Mouse (Mus musculus) midbrain, embryonic 12.5 days (tissue): Measurements from ENCODE around the gene Pnpla8. TPM values are rescaled to one million over a fixed set of nuclear protein-coding genes. Genes with fewer than 3 reads are reported as not detected.
"Not testable (repeated sequence)": the region's sequence is repeated elsewhere in the genome, so short reads cannot be mapped to it uniquely, and the experiment has no call there.

ENCODE experiments used
- ATAC-seq: fragments of 200-750 bp; cut with Nextera tagmentation; 2 replicates; pipeline ENCODE4 v1.8.0; 2017; ENCODE audit warnings: low read depth, moderate TSS enrichment, moderate library complexity; ENCODE audit not compliant: low FRiP score
- H3K27ac ChIP-seq: fragments of 300-500 bp; sonication (generic); replicated peaks from 2 replicates; pipeline ENCODE4 v1.5.1; 2016; ENCODE audit warnings: mild to moderate bottlenecking
- H3K27me3 ChIP-seq: fragments of 300-500 bp; sonication (generic); 2 replicates; pipeline ENCODE4 v1.6.1; 2016; ENCODE audit warnings: mild to moderate bottlenecking
- H3K36me3 ChIP-seq: fragments of 300-500 bp; sonication (generic); 2 replicates; pipeline ENCODE4 v1.6.1; 2016
- H3K4me1 ChIP-seq: fragments of 300-500 bp; sonication (generic); 2 replicates; pipeline ENCODE4 v1.6.1; 2016
- H3K4me2 ChIP-seq: fragments of 300-500 bp; sonication (generic); replicated peaks from 2 replicates; pipeline ENCODE4 v1.6.1; 2016; ENCODE audit warnings: mild to moderate bottlenecking, moderate library complexity
- H3K4me3 ChIP-seq: fragments of 300-500 bp; sonication (generic); 2 replicates; pipeline ENCODE4 v1.5.1; 2016; ENCODE audit warnings: mild to moderate bottlenecking
- H3K9ac ChIP-seq: fragments of 300-500 bp; sonication (generic); replicated peaks from 2 replicates; pipeline ENCODE4 v1.6.1; 2016; ENCODE audit warnings: mild to moderate bottlenecking, moderate library complexity
- H3K9me3 ChIP-seq: fragments of 300-500 bp; sonication (generic); 2 replicates; pipeline ENCODE4 v1.6.1; 2016; ENCODE audit warnings: mild to moderate bottlenecking
- WGBS: fragments of 180-500 bp; shearing (Covaris S2); methylation state at CpG from one replicate; pipeline ENCODE4 v1.1.7; 2016; 5-methylcytosine and 5-hydroxymethylcytosine counted together
- polyA plus RNA-seq: library from polyadenylated mRNA; unstranded; fragments of >200 nt; fragmentation: Nextera tagmentation; extraction: Ambion mirVana; gene quantifications from 2 replicates; pipeline ENCODE4 v1.2.1, GENCODE M21; 2016

The Pnpla8 gene
- polyA plus RNA-seq, 1 experiment from 2014 or later, result 103 TPM

DNA sequence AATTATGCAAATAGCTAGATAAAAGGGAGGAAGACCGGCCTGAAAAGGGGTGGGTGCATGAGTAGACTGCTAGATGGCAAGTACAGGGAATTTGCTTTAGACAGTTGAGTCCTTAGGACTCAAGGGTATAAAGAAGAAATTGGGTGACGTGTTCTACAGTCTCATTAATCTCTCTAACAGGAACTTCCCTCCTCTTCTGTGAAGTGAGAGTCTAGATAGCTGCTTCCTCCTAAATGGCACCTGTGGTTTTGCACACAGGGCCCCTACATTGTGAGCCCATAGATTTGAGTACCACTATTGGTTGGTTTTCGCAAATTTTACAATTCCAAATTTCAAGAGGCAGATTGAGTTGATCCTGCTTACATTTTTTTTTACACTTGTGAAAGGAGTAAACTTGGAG is 3.5 kb downstream of the Pnpla8 start:
- Histone ChIP-seq H3K36me3 (no peaks in the 10 kb centered on the region), H3K4me2 (no peak overlapping the region), H3K27ac (no peak overlapping the region), H3K9me3 (no peaks in the 10 kb centered on the region), H3K4me1 (no peaks in the 10 kb centered on the region), H3K4me3 (no peak overlapping the region), H3K9ac (no peak overlapping the region), H3K27me3 (peaks cover 6% of the 10 kb centered on the region; the same call in 1 of the 2 replicates)
- 81% methylated on average over 3 of the region's 3 CpGs for WGBS
- no peak for ATAC-seq

DNA sequence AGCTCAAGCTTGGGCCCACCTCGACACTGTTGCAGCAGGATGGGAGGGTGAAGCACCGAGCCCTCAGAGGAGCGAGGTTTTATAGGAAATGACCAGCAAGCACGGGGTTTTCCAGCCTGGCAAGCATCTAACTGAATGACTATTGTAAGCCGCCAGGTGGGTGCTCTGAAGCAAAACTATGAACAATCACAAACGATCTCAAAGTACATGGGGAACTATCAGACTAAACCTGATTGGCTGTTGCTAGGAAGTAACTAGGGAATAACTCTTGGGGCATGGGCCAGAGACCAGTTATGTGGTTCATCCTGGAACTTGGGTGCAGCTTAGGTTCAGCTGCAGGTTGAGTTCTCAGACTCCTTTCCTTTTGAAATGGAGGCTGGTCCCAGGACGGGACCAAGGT is 19.9 kb downstream of the Pnpla8 start:
- no peak overlapping the region for H3K4me3 ChIP-seq
- H3K9ac ChIP-seq, result no peak overlapping the region
- H3K9me3 ChIP-seq, result no peaks in the 10 kb centered on the region
- H3K27me3 ChIP-seq, result no peaks in the 10 kb centered on the region
- no peak overlapping the region for H3K27ac ChIP-seq
- no peak overlapping the region for H3K4me2 ChIP-seq
- no peaks in the 10 kb centered on the region for H3K36me3 ChIP-seq
- 72% methylated on average over 7 of the region's 7 CpGs for WGBS
- H3K4me1 ChIP-seq, result no peaks in the 10 kb centered on the region
- no peak for ATAC-seq

DNA sequence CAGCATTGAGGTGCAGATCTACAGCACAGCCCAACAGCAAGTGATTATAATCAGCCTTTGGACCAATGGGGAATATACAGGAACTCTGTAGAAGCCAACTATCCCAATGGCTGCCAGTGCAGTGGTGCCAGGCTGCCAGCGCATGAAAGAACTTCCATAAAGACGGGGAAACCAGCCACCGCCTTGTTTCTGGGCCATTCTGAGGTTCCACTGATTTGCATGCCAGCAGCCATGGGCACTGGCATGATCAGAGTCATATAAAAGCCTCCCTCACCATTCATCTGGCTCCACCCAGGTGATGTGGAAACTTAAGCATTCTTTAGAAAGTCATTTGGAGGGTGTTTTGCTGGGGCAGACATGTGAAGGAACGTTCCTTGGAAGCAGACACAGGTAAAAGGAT is 21.2 kb downstream of the Pnpla8 start:
- H3K4me2 ChIP-seq, result no peak overlapping the region
- H3K27ac ChIP-seq, result no peak overlapping the region
- no peaks in the 10 kb centered on the region for H3K36me3 ChIP-seq
- no peaks in the 10 kb centered on the region for H3K9me3 ChIP-seq
- H3K9ac ChIP-seq, result no peak overlapping the region
- WGBS, result 90% methylated on average over 4 of the region's 4 CpGs
- no peaks in the 10 kb centered on the region for H3K27me3 ChIP-seq
- no peaks in the 10 kb centered on the region; the same call in 1 of the 2 replicates for H3K4me1 ChIP-seq
- H3K4me3 ChIP-seq, result no peak overlapping the region
- no peak for ATAC-seq

DNA sequence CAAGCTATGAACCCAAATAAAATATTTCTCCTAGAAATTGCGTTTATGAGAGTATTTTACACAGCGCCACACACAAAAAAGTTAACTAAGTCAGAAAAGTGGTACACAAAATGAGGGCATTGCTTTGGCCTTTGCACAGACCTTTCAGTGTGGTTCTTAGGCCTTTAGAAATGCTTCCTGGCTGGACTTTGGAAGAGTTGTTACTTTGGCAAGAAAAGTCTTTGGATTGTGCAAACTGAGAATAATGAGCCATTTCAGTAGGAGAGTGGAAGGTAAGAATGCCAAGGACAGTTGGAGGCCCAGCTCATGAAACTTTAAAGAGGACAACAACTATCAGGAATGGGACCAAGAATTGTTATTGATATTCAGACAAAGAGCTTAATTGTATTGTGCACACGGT is 24.6 kb downstream of the Pnpla8 start:
- H3K4me2 ChIP-seq, result no peak overlapping the region
- ATAC-seq, result no peak
- no peak overlapping the region for H3K9ac ChIP-seq
- no peaks in the 10 kb centered on the region; the same call in 1 of the 2 replicates for H3K4me1 ChIP-seq
- no peaks in the 10 kb centered on the region for H3K9me3 ChIP-seq
- H3K4me3 ChIP-seq, result no peak overlapping the region
- no peaks in the 10 kb centered on the region for H3K27me3 ChIP-seq
- 91% methylated on average over 3 of the region's 3 CpGs for WGBS
- H3K36me3 ChIP-seq, result no peaks in the 10 kb centered on the region
- no peak overlapping the region for H3K27ac ChIP-seq

DNA sequence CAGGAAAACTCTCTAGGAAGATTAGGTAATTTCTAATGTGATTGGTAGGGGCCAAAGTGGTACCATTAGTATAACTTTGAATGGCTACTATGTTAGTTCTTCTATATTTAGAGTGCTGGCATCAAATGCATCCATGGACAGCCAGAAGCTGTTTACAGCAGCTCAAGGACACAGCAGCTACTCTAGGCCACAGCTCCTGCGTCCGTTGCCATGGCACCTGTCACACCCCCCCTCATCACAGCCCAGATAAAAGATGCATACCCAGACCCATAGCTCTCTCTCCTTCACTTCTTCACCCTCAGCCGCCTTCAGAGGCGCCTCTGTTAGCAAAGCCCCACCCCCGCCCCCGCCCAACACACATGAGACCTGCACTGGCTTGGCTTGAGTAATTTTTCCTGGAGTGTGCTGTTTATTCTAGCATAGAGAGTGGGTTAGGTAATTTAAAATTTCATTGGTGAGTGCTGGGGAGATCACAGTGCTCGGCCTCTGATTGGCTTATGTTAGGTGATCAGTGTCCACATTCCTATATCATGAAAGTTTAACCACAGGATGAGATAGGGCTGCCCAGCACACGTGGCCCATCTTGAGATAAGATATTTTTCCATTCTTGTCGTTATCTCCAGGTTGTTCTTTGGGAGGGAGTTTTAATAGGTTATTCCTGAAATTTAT is 27.3 kb downstream of the Pnpla8 start:
- ATAC-seq, result peak; percentile 34; the same call in 1 of the 2 replicates
- Histone ChIP-seq H3K4me3 (no peak overlapping the region), H3K4me2 (no peak overlapping the region), H3K9me3 (no peaks in the 10 kb centered on the region), H3K36me3 (no peaks in the 10 kb centered on the region), H3K27me3 (no peaks in the 10 kb centered on the region), H3K4me1 (no peaks in the 10 kb centered on the region; the same call in 1 of the 2 replicates), H3K27ac (no peak overlapping the region), H3K9ac (no peak overlapping the region)
- 76% methylated on average over 9 of the region's 9 CpGs for WGBS

DNA sequence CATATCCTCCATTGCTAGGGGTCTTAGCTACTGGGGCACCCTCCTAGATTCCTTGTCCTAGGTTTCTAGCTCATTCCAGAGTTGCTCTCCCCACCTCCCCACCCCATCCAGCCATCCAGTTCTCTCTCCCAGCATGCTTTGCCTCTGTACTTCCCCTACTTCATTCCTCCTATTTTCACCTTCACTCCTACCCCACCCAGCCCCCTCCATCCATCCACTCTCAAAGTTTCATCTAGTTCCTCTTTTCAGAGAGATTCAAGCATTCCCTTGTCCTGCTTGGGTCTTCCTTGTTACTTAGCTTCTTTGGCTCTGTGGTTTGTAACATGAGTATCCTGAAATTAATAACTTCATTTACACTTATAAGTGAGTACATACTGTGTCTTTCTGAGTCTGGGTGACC is 41.4 kb downstream of the Pnpla8 start:
- no peak for ATAC-seq
- Histone ChIP-seq H3K4me2 (no peak overlapping the region), H3K36me3 (no peaks in the 10 kb centered on the region), H3K4me1 (no peaks in the 10 kb centered on the region), H3K9me3 (no peaks in the 10 kb centered on the region), H3K27ac (no peak overlapping the region), H3K4me3 (no peak overlapping the region), H3K27me3 (no peaks in the 10 kb centered on the region), H3K9ac (no peak overlapping the region)

DNA sequence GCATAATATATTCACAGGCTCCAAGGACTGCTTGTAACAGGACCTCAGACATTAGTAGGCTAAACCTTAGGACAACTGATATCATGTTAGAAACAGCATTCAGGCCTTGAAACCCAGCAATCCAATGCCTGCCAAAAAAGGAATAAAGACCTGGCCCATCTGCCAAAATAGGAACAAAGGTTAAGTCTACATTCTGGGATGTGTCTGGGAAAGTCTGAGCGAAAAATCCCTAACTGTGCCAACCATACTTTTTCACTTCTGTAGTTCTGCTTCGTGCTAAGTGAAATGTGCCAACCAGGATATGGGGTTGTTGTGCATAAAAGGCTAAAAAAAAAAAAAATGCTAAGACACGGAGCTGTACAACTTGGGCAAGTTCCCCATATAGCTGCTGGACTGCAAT is 44.5 kb downstream of the Pnpla8 start:
- Histone ChIP-seq H3K36me3 (no peaks in the 10 kb centered on the region), H3K4me3 (no peak overlapping the region), H3K27me3 (no peaks in the 10 kb centered on the region), H3K27ac (no peak overlapping the region), H3K9me3 (no peaks in the 10 kb centered on the region), H3K4me2 (no peak overlapping the region), H3K9ac (no peak overlapping the region), H3K4me1 (peaks cover 8% of the 10 kb centered on the region; the same call in 1 of the 2 replicates)
- 81% methylated on average over 3 of the region's 3 CpGs for WGBS
- ATAC-seq, result no peak

DNA sequence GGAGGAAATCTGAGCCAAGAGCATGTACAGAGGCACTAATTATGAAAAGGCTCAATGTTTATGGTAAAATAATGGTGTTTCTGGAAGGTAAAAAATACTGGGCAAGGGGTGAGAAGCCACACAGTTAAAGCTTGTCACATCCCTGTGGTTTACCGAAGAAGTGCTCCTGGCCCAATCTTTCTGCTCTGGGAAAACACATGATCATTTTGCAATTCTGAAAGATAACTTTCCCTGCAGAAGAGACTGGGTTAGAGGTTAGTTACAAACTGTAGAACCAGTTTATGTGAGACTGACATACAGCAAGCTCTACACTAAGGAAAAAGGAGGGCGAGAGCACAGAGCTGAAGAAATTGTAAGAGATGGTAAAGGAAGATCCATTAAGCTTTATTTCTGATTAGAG is 46.0 kb downstream of the Pnpla8 start:
- Histone ChIP-seq H3K27me3 (no peaks in the 10 kb centered on the region), H3K27ac (no peak overlapping the region), H3K4me1 (peaks cover 8% of the 10 kb centered on the region; the same call in 1 of the 2 replicates), H3K4me2 (no peak overlapping the region), H3K36me3 (no peaks in the 10 kb centered on the region), H3K9ac (no peak overlapping the region), H3K9me3 (no peaks in the 10 kb centered on the region), H3K4me3 (no peak overlapping the region)
- no peak for ATAC-seq
- WGBS, result 95% methylated on average over 2 of the region's 2 CpGs

DNA sequence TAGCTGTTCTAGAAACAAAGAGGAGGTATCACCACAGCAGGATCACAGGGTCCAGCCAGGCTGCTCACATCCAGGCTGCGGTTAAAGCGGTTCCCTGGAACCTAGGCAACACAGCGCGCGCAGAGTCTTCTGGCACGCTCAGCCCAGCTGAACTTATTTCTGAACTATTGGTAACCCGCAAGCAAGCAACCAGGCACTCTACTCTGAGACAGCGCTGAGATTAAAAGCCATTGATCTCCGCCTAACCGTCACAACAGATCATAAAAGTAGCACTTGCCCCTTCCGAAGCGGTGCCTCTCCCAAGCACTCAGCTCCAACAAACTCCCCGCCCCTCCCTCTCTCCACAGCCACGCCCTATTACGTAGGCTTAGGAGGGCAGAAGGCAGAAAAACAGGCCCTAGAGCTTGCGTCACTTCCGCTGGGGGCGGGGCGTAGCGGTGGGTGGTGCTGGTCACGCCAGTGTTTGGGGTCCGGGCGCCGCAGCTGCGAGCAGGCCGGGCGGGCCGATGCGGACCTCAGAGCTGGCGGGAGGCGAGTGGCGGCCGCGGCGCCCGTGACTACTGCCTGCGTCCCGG is 47.6 kb downstream of the Pnpla8 start:
- Histone ChIP-seq H3K36me3 (no peaks in the 10 kb centered on the region), H3K9me3 (no peaks in the 10 kb centered on the region), H3K4me3 (peak overlapping the region; percentile 86), H3K9ac (peak overlapping the region; percentile 82), H3K27me3 (no peaks in the 10 kb centered on the region), H3K4me1 (peaks cover 8% of the 10 kb centered on the region; the same call in 1 of the 2 replicates), H3K27ac (peak overlapping the region; percentile 98), H3K4me2 (peak overlapping the region; percentile 72)
- ATAC-seq, result peak; percentile 100
- under 1% methylated on average over 29 of the region's 38 CpGs for WGBS

DNA sequence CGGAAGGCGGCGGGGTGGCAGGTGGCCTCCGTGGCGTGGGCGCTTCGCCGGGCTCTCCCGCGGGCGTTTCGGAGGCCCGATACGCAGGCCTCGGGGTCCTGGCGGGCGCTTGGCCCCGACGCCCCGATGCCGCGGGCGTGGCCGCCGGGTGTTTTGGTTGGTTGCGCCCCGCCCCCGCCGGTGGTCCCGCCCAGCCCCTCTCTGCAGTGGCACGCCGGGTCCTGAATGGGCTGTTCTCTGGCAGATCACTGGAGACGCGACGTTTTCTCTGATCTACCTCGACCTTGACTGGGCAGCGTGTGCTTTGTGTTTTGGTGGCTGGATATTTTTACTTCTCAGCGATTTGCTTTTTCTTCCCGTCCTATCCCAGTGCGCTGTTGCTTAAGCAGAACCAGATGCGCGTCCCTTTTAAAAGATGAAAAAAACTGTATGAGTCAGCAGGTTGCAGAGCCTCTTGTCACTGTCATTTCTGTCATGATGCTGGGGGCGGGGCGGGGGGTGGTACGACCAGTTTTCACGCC is 48.2 kb downstream of the Pnpla8 start:
- H3K4me2 ChIP-seq, result peak overlapping the region; percentile 72
- H3K36me3 ChIP-seq, result no peaks in the 10 kb centered on the region
- peak; percentile 94 for ATAC-seq
- no peaks in the 10 kb centered on the region for H3K27me3 ChIP-seq
- H3K4me3 ChIP-seq, result peak overlapping the region; percentile 86
- H3K27ac ChIP-seq, result peak overlapping the region; percentile 98
- H3K4me1 ChIP-seq, result peaks cover 8% of the 10 kb centered on the region; the same call in 1 of the 2 replicates
- H3K9me3 ChIP-seq, result no peaks in the 10 kb centered on the region
- peak overlapping the region; percentile 82 for H3K9ac ChIP-seq
- WGBS, result under 1% methylated on average over 32 of the region's 46 CpGs

DNA sequence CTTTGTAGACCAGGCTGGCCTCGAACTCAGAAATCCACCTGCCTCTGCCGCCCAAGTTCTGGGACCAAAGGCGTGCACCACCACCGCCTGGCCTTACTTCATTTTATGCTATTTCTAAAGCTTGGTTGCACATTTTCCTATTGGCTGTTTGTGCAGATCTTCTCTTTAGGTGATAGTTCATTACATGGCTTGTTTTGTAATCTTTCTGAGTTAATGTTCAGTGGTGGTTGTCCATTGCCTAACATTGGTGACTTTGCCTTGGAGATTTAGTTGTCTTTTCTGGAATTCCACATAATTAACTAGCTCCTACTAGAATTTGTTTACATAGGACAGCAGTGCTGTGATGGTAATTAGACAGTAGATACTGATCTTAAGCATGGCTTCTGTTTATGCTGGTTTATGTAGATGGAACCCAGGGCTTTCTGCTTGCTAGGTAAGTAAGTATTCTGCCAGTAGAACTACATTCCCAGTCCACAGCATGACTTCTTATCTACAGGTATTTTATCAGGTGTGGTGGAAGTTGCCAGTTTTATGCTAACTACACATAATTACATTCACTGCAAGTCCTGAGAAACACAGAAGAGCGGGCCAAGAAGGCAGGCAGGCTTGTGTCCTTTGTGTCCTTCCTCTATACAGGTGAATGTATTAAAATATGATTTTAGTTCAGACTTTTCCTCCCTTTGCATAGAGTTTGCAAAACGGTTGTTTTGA is 53.1 kb downstream of the Pnpla8 start:
- H3K27ac ChIP-seq, result no peak overlapping the region
- H3K4me2 ChIP-seq, result no peak overlapping the region
- H3K9ac ChIP-seq, result no peak overlapping the region
- peaks cover 5% of the 10 kb centered on the region; the same call in 1 of the 2 replicates for H3K4me1 ChIP-seq
- 94% methylated on average over 6 of the region's 6 CpGs for WGBS
- H3K36me3 ChIP-seq, result no peaks in the 10 kb centered on the region
- H3K9me3 ChIP-seq, result no peaks in the 10 kb centered on the region
- H3K27me3 ChIP-seq, result no peaks in the 10 kb centered on the region
- no peak overlapping the region for H3K4me3 ChIP-seq
- ATAC-seq, result no peak

DNA sequence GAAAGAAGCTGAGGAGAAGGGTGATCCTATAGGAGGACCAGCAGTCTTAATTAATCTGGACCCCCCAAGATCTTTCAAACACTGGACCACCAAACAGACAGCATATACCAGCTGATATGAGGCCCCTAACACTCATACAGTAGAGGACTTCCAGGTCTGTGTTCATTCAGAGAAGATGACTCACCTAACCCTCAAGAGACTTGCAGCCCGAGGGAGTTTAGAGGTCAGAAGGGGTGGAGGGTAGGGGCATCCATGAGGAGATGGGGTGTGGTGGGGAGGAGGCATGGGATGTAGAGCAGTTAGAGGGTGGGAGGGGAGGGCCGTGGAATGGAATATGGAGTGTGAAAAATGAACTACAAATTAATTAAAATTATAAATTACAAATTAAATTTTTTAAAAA is 59.0 kb downstream of the Pnpla8 start:
- H3K4me3 ChIP-seq, H3K27ac ChIP-seq, H3K9ac ChIP-seq, H3K4me2 ChIP-seq, H3K9me3 ChIP-seq, H3K4me1 ChIP-seq, H3K36me3 ChIP-seq, ATAC-seq, H3K27me3 ChIP-seq: not testable (repeated sequence)
- 100% methylated on average over 2 of the region's 2 CpGs for WGBS
